Mouse (Mus musculus) kidney, adult 2 months (tissue): ENCODE results near the gene Tnpo2. TPM values are rescaled to one million over a fixed set of nuclear protein-coding genes. Genes with fewer than 3 reads are reported as not detected.
A peak's percentile ranks its signal among the peaks of the same experiment; 100 is the strongest.

Experiments used
- DNase-seq: peaks from one replicate; pipeline ENCODE4 v3.0.0; 2021
- H3K27ac ChIP-seq: fragments of 200-500 bp; 2 replicates; pipeline ENCODE4 v1.5.1; 2012; ENCODE audit warnings: low read depth, low read length, control low read depth, inconsistent platforms; ENCODE audit not compliant: insufficient read depth
- H3K27me3 ChIP-seq: fragments of 200-500 bp; replicated peaks from 2 replicates; pipeline ENCODE4 v1.6.1; 2012; ENCODE audit warnings: mild to moderate bottlenecking, moderate library complexity, low read length, inconsistent platforms; ENCODE audit not compliant: control insufficient read depth, insufficient read depth
- H3K36me3 ChIP-seq: fragments of 200-500 bp; 2 replicates; pipeline ENCODE4 v1.6.1; 2012; ENCODE audit warnings: mild to moderate bottlenecking, moderate library complexity, low read length, inconsistent platforms; ENCODE audit not compliant: control insufficient read depth, insufficient read depth
- H3K4me1 ChIP-seq: fragments of 200-500 bp; 2 replicates; pipeline ENCODE4 v1.6.1; 2011; ENCODE audit warnings: low read length; ENCODE audit not compliant: control insufficient read depth, insufficient read depth
- H3K4me3 ChIP-seq: fragments of 200-500 bp; 2 replicates; pipeline ENCODE4 v1.5.1; 2011; ENCODE audit warnings: mild to moderate bottlenecking, low read depth, low read length, control low read depth; ENCODE audit not compliant: insufficient read depth
- CTCF ChIP-seq: fragments of 200-500 bp; conservative IDR thresholded peaks from 2 replicates; pipeline ENCODE4 v1.5.1; 2011; ENCODE audit warnings: low read depth, mild to moderate bottlenecking, control low read depth, low read length, moderate library complexity, mixed read lengths; ENCODE audit not compliant: insufficient read depth, insufficient read length
- POLR2A ChIP-seq: fragments of 200-500 bp; IDR thresholded peaks from one replicate; pipeline ENCODE4 v1.6.1; 2011; ENCODE audit warnings: low read depth, low read length, control low read depth
- WGBS: fragments of 180-500 bp; shearing (Covaris S2); methylation state at CpG from one replicate; pipeline ENCODE4 v1.1.7; 2018; 5-methylcytosine and 5-hydroxymethylcytosine counted together
- polyA plus RNA-seq: library from polyadenylated mRNA; depleted of rRNA; stranded (reverse); fragments of >200 nt; gene quantifications from 2 replicates; pipeline ENCODE4 v1.2.3, GENCODE M21; 2012

Gene Tnpo2
- polyA plus RNA-seq, 1 experiment: 36.1 TPM

- no peak for DNase-seq
- H3K36me3 ChIP-seq: no peaks in the 10 kb centered on the region
- TF ChIP-seq POLR2A (no peak), CTCF (no peak)
- no peaks in the 10 kb centered on the region for H3K4me1 ChIP-seq
- no peak within 1 kb of the TSS for H3K27ac ChIP-seq
- H3K4me3 ChIP-seq: peak within 1 kb of the TSS; percentile 33; the same call in 1 of the 2 replicates
- no peaks in the 10 kb centered on the region for H3K27me3 ChIP-seq
- WGBS: 67% methylated on average over 2 of the region's 2 CpGs
These were observed 22.3 kb upstream of the Tnpo2 start, which contains the start of gene Best2 for GRCm38 (mm10) chr8:85014431-85014830. TSS of gene Best2 (minus strand) at chr8:85014531.

- DNase-seq: no peak
- H3K36me3 ChIP-seq: no peaks in the 10 kb centered on the region; the same call in 1 of the 2 replicates
- H3K4me1 ChIP-seq: no peaks in the 10 kb centered on the region
- TF ChIP-seq POLR2A: no peak
- no peak for TF ChIP-seq CTCF
- no peak overlapping the region for H3K4me3 ChIP-seq
- H3K27ac ChIP-seq: no peak overlapping the region
- H3K27me3 ChIP-seq: no peaks in the 10 kb centered on the region
- 67% methylated on average over 10 of the region's 10 CpGs for WGBS
These were observed 20.0 kb upstream of the Tnpo2 start for GRCm38 (mm10) chr8:85016724-85017123.

- Histone ChIP-seq H3K4me3 (no peak overlapping the region), H3K36me3 (no peaks in the 10 kb centered on the region; the same call in 1 of the 2 replicates), H3K27me3 (no peaks in the 10 kb centered on the region), H3K27ac (no peak overlapping the region), H3K4me1 (no peaks in the 10 kb centered on the region)
- WGBS: 68% methylated on average over 5 of the region's 5 CpGs
- DNase-seq: no peak
- TF ChIP-seq POLR2A: no peak
These were observed 19.5 kb upstream of the Tnpo2 start for GRCm38 (mm10) chr8:85017209-85017608.

GRCm38 (mm10) chr8:85021514-85022055 is 15.1 kb upstream of the Tnpo2 start:
- WGBS: 93% methylated on average over 3 of the region's 3 CpGs
- Histone ChIP-seq H3K27me3 (no peaks in the 10 kb centered on the region), H3K4me1 (peaks cover 11% of the 10 kb centered on the region), H3K4me3 (no peak overlapping the region), H3K36me3 (no peaks in the 10 kb centered on the region; the same call in 1 of the 2 replicates), H3K27ac (no peak overlapping the region)
- no peak for TF ChIP-seq CTCF
- no peak for TF ChIP-seq POLR2A
- no peak for DNase-seq

- 93% methylated on average over 3 of the region's 3 CpGs for WGBS
- Histone ChIP-seq H3K27ac (no peak overlapping the region), H3K27me3 (no peaks in the 10 kb centered on the region), H3K4me1 (peaks cover 19% of the 10 kb centered on the region), H3K4me3 (0 out of 2 replicates have a peak overlapping the region, but pooled peaks have one; percentile 96), H3K36me3 (no peaks in the 10 kb centered on the region; the same call in 1 of the 2 replicates)
- no peak for DNase-seq
- no peak for TF ChIP-seq POLR2A
- no peak for TF ChIP-seq CTCF
These were observed 12.9 kb upstream of the Tnpo2 start for GRCm38 (mm10) chr8:85023846-85024245.

- peak; percentile 25 for TF ChIP-seq POLR2A
- no peak for TF ChIP-seq CTCF
- 2% methylated on average over 30 of the region's 30 CpGs for WGBS
- Histone ChIP-seq H3K4me3 (peak within 1 kb of the TSS; percentile 96), H3K27ac (peak within 1 kb of the TSS; percentile 97), H3K27me3 (no peaks in the 10 kb centered on the region), H3K4me1 (peaks cover 23% of the 10 kb centered on the region), H3K36me3 (no peaks in the 10 kb centered on the region; the same call in 1 of the 2 replicates)
- peak; percentile 95 for DNase-seq
These were observed 11.4 kb upstream of the Tnpo2 start, which contains the start of gene Asna1 for GRCm38 (mm10) chr8:85025098-85025932. TSS of gene Asna1 (minus strand) at chr8:85025281.
